Mouse (Mus musculus) limb, embryonic 11.5 days (tissue): ENCODE results near the gene Gpr19. TPM values are rescaled to one million over a fixed set of nuclear protein-coding genes. Genes with fewer than 3 reads are reported as not detected.

Experiments used
- ATAC-seq: fragments of 200-750 bp; cut with Nextera tagmentation; 2 replicates; pipeline ENCODE4 v1.8.0; 2017; ENCODE audit warnings: low read depth; ENCODE audit not compliant: insufficient number of reproducible peaks, low FRiP score, low TSS enrichment
- DNase-seq: peaks from one replicate; pipeline ENCODE4 v3.0.0-alpha.2; 2015; ENCODE audit warnings: low spot score
- H3K27ac ChIP-seq: fragments of 300-500 bp; sonication (generic); replicated peaks from 2 replicates; pipeline ENCODE4 v1.5.1; 2014; ENCODE audit warnings: low read depth, mild to moderate bottlenecking, low read length
- H3K27me3 ChIP-seq: fragments of 300-500 bp; sonication (generic); 2 replicates; pipeline ENCODE4 v1.6.1; 2014; ENCODE audit warnings: mild to moderate bottlenecking, low read length, mixed read lengths; ENCODE audit not compliant: control insufficient read depth, insufficient read depth
- H3K36me3 ChIP-seq: fragments of 300-500 bp; sonication (generic); 2 replicates; pipeline ENCODE4 v1.6.1; 2014; ENCODE audit warnings: mild to moderate bottlenecking, low read length, moderate library complexity, mixed read lengths; ENCODE audit not compliant: control insufficient read depth, insufficient read depth
- H3K4me1 ChIP-seq: fragments of 300-500 bp; sonication (generic); 2 replicates; pipeline ENCODE4 v1.6.1; 2014; ENCODE audit warnings: low read length, mixed read lengths; ENCODE audit not compliant: control insufficient read depth, insufficient read depth
- H3K4me2 ChIP-seq: fragments of 300-500 bp; sonication (generic); 2 replicates; pipeline ENCODE4 v1.6.1; 2014; ENCODE audit warnings: low read depth, mild to moderate bottlenecking, moderate library complexity; ENCODE audit not compliant: severe bottlenecking
- H3K4me3 ChIP-seq: fragments of 300-500 bp; sonication (generic); 2 replicates; pipeline ENCODE4 v1.5.1; 2014; ENCODE audit warnings: low read depth, low read length
- H3K9ac ChIP-seq: fragments of 300-500 bp; sonication (generic); 2 replicates; pipeline ENCODE4 v1.6.1; 2014; ENCODE audit warnings: mild to moderate bottlenecking, low read length
- H3K9me3 ChIP-seq: fragments of 300-500 bp; sonication (generic); 2 replicates; pipeline ENCODE4 v1.6.1; 2016; ENCODE audit warnings: low read length; ENCODE audit not compliant: control insufficient read depth
- WGBS: fragments of 180-500 bp; shearing (Covaris S2); extraction: QIAGEN DNeasy Blood & Tissue Kit; methylation state at CpG from one replicate; pipeline ENCODE4 v1.1.7; 2014; 5-methylcytosine and 5-hydroxymethylcytosine counted together
- polyA plus RNA-seq: library from polyadenylated mRNA; unstranded; fragments of >200 nt; fragmentation: Nextera tagmentation; extraction: Ambion mirVana; gene quantifications from 2 replicates; pipeline ENCODE4 v1.2.1, GENCODE M21; 2014

Gene Gpr19
- polyA plus RNA-seq, 1 experiment from 2014 or later, result 8.9 TPM

DNA sequence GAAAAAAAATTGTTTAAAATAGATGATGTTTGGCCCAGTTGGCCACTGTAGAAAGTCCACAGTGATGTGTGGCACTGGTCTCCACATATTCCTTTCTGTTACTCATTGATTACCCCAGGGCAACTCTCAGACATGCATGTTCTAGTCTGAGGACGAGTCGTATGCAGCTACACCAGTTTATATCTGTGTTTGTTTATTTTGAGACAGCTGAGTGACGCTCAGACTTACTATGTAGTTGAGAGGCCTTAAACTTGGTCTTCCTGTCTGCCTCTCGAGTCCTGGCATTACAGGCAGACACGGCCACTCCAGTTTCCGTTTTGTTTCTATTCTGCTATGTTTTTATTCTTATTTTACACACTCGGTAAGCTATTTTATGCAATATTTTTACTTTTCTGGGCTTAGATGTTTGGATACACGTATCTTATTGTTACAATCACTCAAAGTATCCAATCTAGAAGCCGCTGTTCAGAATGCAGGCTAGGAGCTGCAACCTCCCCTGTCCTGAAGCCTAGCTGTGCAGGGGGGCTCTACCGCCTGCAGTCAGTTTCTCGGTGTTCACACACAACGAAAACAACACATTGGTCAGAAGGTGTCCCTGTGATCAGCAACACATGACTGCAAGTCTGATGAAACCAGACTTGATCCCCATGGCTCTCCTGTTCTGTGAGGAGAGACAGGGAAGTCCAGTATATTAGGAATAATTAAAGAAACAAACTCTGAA, 34.3 kb upstream of the Gpr19 start:
- 81% methylated on average over 12 of the region's 12 CpGs for WGBS
- no peaks in the 10 kb centered on the region for H3K9me3 ChIP-seq
- no peak overlapping the region for H3K9ac ChIP-seq
- H3K4me3 ChIP-seq, result no peak overlapping the region
- H3K36me3 ChIP-seq, result no peaks in the 10 kb centered on the region
- H3K27me3 ChIP-seq, result no peaks in the 10 kb centered on the region
- no peak overlapping the region for H3K27ac ChIP-seq
- peaks cover 7% of the 10 kb centered on the region; the same call in 1 of the 2 replicates for H3K4me1 ChIP-seq
- DNase-seq (no peak), ATAC-seq (no peak)
- H3K4me2 ChIP-seq, result no peak overlapping the region

DNA sequence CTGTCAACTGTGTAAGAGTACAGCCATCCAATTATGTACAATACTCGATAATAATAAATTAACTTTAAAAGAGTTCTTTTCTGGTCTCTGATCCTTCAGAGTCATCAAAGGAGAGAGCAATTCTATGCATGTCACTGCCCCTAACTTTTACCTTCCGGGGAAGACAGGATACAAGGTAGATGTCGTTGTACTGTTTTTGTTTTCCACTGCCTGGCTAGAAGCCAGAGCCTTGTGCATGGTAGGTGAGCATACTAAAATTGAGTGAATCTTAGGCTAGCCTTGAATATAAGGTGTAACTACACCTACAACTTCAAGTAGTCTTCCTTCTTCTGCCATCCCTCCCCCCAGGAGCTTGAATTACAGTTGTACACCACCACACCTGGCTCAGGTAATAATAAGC, 32.8 kb upstream of the Gpr19 start:
- no peak for DNase-seq
- no peak overlapping the region for H3K9ac ChIP-seq
- no peak overlapping the region for H3K4me2 ChIP-seq
- H3K4me3 ChIP-seq, result no peak overlapping the region
- H3K9me3 ChIP-seq, result no peaks in the 10 kb centered on the region
- H3K4me1 ChIP-seq, result peaks cover 7% of the 10 kb centered on the region; the same call in 1 of the 2 replicates
- H3K27ac ChIP-seq, result no peak overlapping the region
- no peaks in the 10 kb centered on the region for H3K36me3 ChIP-seq
- ATAC-seq, result no peak
- H3K27me3 ChIP-seq, result no peaks in the 10 kb centered on the region
- 86% methylated on average over 3 of the region's 3 CpGs for WGBS

DNA sequence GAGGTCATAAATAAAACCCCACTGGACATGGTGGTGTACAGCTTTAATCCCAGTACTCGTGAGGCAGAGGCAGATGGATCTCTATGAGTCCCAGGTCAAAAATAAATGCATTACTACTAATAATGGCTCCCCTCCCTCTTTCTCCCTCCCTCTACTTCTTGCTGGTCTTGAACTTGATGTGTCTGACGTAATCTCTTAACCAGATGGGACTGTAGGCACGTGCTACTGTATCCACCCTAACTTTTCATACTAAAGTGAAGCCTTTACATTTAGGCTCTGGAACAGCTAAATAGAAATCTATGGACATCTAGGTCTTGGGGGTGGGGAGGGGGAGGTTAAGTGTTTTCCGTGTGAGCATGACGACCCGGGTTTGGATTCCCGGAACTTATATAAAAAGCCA, 32.0 kb upstream of the Gpr19 start:
- ATAC-seq (no peak), DNase-seq (no peak)
- no peaks in the 10 kb centered on the region for H3K36me3 ChIP-seq
- H3K4me3 ChIP-seq, result peak overlapping the region; percentile 41; the same call in 1 of the 2 replicates
- no peaks in the 10 kb centered on the region for H3K27me3 ChIP-seq
- H3K9me3 ChIP-seq, result no peaks in the 10 kb centered on the region
- whole genome bisulfite sequencing, result 90% methylated on average over 7 of the region's 7 CpGs
- H3K9ac ChIP-seq, result no peak overlapping the region
- no peak overlapping the region for H3K27ac ChIP-seq
- H3K4me2 ChIP-seq, result peak overlapping the region; percentile 59
- H3K4me1 ChIP-seq, result peaks cover 7% of the 10 kb centered on the region; the same call in 1 of the 2 replicates

DNA sequence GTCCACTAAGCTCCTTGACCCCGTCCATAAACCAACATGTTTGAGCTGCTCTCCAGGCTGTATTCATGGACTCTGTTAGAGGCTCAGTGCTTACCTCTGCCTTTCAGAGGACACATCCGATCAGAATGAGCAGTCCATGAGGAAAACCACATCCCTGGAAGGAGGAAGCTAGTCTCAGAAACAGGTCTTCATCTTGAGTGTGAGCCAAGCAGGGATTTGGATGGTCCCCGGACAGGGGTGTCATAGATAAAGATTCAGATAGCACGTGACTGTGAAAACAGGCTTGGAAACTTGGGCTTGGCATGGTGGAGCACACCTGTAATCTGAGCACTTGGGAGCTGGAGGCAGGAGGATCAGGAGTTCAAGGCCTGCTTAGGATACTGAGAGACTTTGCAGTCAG, 31.5 kb upstream of the Gpr19 start:
- no peaks in the 10 kb centered on the region for H3K9me3 ChIP-seq
- no peaks in the 10 kb centered on the region for H3K36me3 ChIP-seq
- no peak for ATAC-seq
- H3K27me3 ChIP-seq, result no peaks in the 10 kb centered on the region
- peaks cover 7% of the 10 kb centered on the region; the same call in 1 of the 2 replicates for H3K4me1 ChIP-seq
- H3K27ac ChIP-seq, result no peak overlapping the region
- WGBS, result 73% methylated on average over 4 of the region's 4 CpGs
- H3K4me2 ChIP-seq, result peak overlapping the region; percentile 59
- H3K9ac ChIP-seq, result no peak overlapping the region
- DNase-seq, result no peak
- peak overlapping the region; percentile 41 for H3K4me3 ChIP-seq

DNA sequence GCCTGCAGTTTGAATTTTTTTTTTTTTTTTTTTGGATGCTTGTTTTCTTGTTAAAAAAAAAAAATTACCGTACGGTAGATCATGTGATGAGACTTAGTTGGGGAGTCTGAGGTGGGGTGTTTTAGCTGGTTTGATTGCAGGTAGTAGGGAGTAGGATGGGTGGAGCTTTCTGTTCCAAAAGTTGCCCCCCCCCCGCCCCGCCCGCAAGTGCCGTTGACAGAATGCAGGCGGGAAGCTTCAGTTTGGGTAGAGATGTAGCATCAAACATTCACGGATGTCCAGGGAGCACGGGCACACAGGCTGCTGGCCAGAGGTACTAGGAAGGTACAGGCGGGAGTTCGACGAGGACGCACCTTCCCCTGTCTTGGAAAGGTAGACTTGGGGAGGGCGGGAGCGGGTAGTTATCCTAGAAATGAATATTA, 30.5 kb upstream of the Gpr19 start:
- Histone ChIP-seq H3K4me1 (peaks cover 7% of the 10 kb centered on the region; the same call in 1 of the 2 replicates), H3K27me3 (no peaks in the 10 kb centered on the region), H3K27ac (0 out of 2 replicates have a peak overlapping the region, but pooled peaks have one; percentile 49), H3K4me3 (peak overlapping the region; percentile 41), H3K9me3 (no peaks in the 10 kb centered on the region), H3K9ac (peak overlapping the region; percentile 62), H3K4me2 (peak overlapping the region; percentile 59), H3K36me3 (no peaks in the 10 kb centered on the region)
- 0% methylated on average over 15 of the region's 15 CpGs for WGBS
- DNase-seq, result peak; percentile 63
- ATAC-seq, result peak; percentile 27

DNA sequence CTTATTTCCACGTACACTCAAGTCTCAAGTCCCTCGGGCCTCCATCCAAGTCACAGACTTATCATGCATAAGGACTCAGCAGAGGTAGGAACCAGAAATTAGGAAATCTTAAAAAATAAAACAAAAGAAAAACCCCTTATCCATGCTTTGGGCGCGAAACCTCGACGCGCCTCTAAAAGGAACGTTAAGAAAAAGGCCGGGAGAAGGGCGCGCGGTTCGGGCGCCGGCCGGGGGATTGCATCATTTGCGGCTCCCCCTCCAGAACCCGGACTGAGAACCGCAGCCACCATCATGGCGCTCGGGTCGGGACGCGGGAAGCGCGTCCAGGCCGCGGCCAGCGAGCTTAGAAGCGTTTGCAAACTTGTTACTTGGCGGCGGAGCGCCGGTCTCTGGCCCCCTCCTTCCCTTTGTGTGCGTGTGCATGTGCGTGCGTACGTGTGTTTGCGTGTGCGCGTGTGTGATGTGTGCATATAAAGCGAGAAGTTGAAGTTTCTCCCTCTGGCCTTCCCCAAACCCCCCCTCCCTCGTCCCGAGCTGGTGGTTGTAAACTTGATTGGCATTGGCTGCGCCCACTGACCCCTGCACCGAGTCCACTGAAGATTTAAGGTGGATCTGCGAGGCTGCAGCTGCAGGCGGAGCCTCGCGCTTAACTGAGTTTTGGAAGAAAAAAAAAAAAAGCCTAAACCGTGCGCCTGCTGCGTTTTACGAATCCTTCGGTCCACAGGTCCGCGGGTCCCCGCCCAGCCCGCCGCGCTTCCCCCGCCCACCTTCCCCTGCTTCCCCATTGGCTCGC, 29.9 kb upstream of the Gpr19 start:
- Histone ChIP-seq H3K4me3 (peak overlapping the region; percentile 41), H3K36me3 (no peaks in the 10 kb centered on the region), H3K27me3 (no peaks in the 10 kb centered on the region), H3K4me1 (peaks cover 7% of the 10 kb centered on the region; the same call in 1 of the 2 replicates), H3K9ac (peak overlapping the region; percentile 80), H3K27ac (peak overlapping the region; percentile 99), H3K9me3 (no peaks in the 10 kb centered on the region), H3K4me2 (peak overlapping the region; percentile 62)
- under 1% methylated on average over 63 of the region's 63 CpGs for WGBS
- DNase-seq (peak; percentile 91), ATAC-seq (peak; percentile 95)

DNA sequence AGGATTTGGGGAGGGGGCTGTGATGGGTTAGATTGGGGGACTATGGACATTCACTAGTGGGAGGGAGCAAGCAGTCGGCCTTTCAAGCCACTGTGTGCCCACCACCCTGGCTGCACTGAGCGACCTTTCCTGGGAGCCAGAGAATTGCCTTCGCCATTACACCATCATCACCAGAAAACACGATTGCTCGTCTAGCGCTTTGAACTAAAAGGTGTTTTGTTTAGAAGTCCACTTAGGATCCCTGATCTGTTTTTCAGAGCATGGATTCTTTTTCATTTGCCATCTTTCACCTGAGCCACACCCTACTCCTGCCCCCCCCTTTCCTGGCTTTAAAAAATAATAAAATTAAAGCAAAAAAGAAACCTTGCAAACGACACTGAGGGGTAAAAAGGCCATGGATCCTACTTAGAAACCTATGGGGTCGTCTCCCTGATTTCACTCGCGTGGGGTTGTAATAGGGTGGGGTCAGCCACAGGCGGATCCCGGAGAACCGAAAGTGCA, 29.3 kb upstream of the Gpr19 start:
- H3K9me3 ChIP-seq, result no peaks in the 10 kb centered on the region
- peak overlapping the region; percentile 80 for H3K9ac ChIP-seq
- peak overlapping the region; percentile 41 for H3K4me3 ChIP-seq
- no peak; the same call in 1 of the 2 replicates for ATAC-seq
- no peak for DNase-seq
- WGBS, result 0% methylated on average over 13 of the region's 13 CpGs
- no peaks in the 10 kb centered on the region for H3K36me3 ChIP-seq
- H3K4me2 ChIP-seq, result peak overlapping the region; percentile 62
- H3K27ac ChIP-seq, result peak overlapping the region; percentile 99
- H3K27me3 ChIP-seq, result no peaks in the 10 kb centered on the region
- H3K4me1 ChIP-seq, result peaks cover 7% of the 10 kb centered on the region; the same call in 1 of the 2 replicates
